Mouse (Mus musculus): ENCODE data around the gene Arhgap15. TPM values are rescaled to one million over a fixed set of nuclear protein-coding genes. Genes with fewer than 3 reads are reported as not detected.

The Arhgap15 gene
- polyA plus RNA-seq, 2 experiments, result 2.5 to 5.6 TPM

- no peaks in the 10 kb centered on the region for H3K27me3 ChIP-seq (ENCODE audit: control insufficient read depth, insufficient read depth, low read length)
- WGBS (ENCODE audit: insufficient replicate concordance), result 72% methylated on average over 17 of the region's 17 CpGs
- no peak overlapping the region for H3K9ac ChIP-seq (replicated peaks)
- H3K27ac ChIP-seq, result no peak overlapping the region
- no peak overlapping the region for H3K4me2 ChIP-seq (ENCODE audit: low read depth)
- no peak overlapping the region for H3K4me3 ChIP-seq (ENCODE audit: insufficient read depth in 1 of 2, low read depth in 2 of 2, low read length in 2 of 2)
- DNase-seq (ENCODE audit: low read depth in 3 of 3, low spot score in 3 of 3), result no peak
- ATAC-seq (ENCODE audit: insufficient read depth), result no peak
- TF ChIP-seq CTCF (IDR thresholded peaks at IDR 0.05; ENCODE audit: low read depth) (no peak), EP300 (IDR thresholded peaks at IDR 0.05; ENCODE audit: low read depth) (no peak)
- no peaks in the 10 kb centered on the region for H3K9me3 ChIP-seq (ENCODE audit: control insufficient read depth, low read length)
- H3K4me1 ChIP-seq (replicated peaks; ENCODE audit: control insufficient read depth in 2 of 2, insufficient read depth in 2 of 2, low read length in 1 of 2), result 0 out of 4 replicates have a peak, but pooled peaks cover 0 to 3% of the 10 kb centered on the region in 2 experiments
- no peaks in the 10 kb centered on the region for H3K36me3 ChIP-seq (replicated peaks; ENCODE audit: control insufficient read depth, insufficient read depth, low read depth)
Observed at GRCm38 (mm10) chr2:44304971-44305808, 556.6 kb downstream of the Arhgap15 start.

- H3K9me3 ChIP-seq (ENCODE audit: control insufficient read depth, low read length), result no peaks in the 10 kb centered on the region
- peaks cover 0 to 3% of the 10 kb centered on the region in 2 experiments; a peak in 1 of 4 replicates for H3K4me1 ChIP-seq (replicated peaks; ENCODE audit: control insufficient read depth in 2 of 2, insufficient read depth in 2 of 2, low read length in 1 of 2)
- H3K4me2 ChIP-seq (ENCODE audit: low read depth), result no peak overlapping the region
- no peaks in the 10 kb centered on the region for H3K27me3 ChIP-seq (ENCODE audit: control insufficient read depth, insufficient read depth, low read length)
- WGBS (ENCODE audit: insufficient replicate concordance), result 38% methylated on average over 2 of the region's 2 CpGs
- ATAC-seq (ENCODE audit: insufficient read depth) (no peak), DNase-seq (ENCODE audit: low read depth in 3 of 3, low spot score in 3 of 3) (no peak)
- TF ChIP-seq EP300 (IDR thresholded peaks at IDR 0.05; ENCODE audit: low read depth), result no peak
- TF ChIP-seq CTCF (IDR thresholded peaks at IDR 0.05; ENCODE audit: low read depth), result peak; percentile 18; the same call in 1 of the 2 replicates
- no peak overlapping the region for H3K27ac ChIP-seq
- no peak overlapping the region for H3K9ac ChIP-seq (replicated peaks)
- H3K36me3 ChIP-seq (replicated peaks; ENCODE audit: control insufficient read depth, insufficient read depth, low read depth), result no peaks in the 10 kb centered on the region
- no peak overlapping the region for H3K4me3 ChIP-seq (ENCODE audit: insufficient read depth in 1 of 2, low read depth in 2 of 2, low read length in 2 of 2)
Observed at GRCm38 (mm10) chr2:44306137-44306536, 557.5 kb downstream of the Arhgap15 start.

GRCm38 (mm10) chr2:44309124-44309523 is 560.5 kb downstream of the Arhgap15 start:
- Histone ChIP-seq H3K9me3 (ENCODE audit: control insufficient read depth, low read length) (no peaks in the 10 kb centered on the region), H3K36me3 (replicated peaks; ENCODE audit: control insufficient read depth, insufficient read depth, low read depth) (no peaks in the 10 kb centered on the region), H3K4me2 (ENCODE audit: low read depth) (no peak overlapping the region), H3K27me3 (ENCODE audit: control insufficient read depth, insufficient read depth, low read length) (no peaks in the 10 kb centered on the region), H3K4me3 (ENCODE audit: insufficient read depth in 1 of 2, low read depth in 2 of 2, low read length in 2 of 2) (no peak overlapping the region), H3K4me1 (replicated peaks; ENCODE audit: control insufficient read depth in 2 of 2, insufficient read depth in 2 of 2, low read length in 1 of 2) (peaks cover 6 to 11% of the 10 kb centered on the region in 2 experiments), H3K27ac (no peak overlapping the region), H3K9ac (replicated peaks) (no peak overlapping the region)
- 70% methylated on average over 3 of the region's 3 CpGs for WGBS (ENCODE audit: insufficient replicate concordance)
- TF ChIP-seq EP300 (IDR thresholded peaks at IDR 0.05; ENCODE audit: low read depth) (no peak), CTCF (IDR thresholded peaks at IDR 0.05; ENCODE audit: low read depth) (no peak)
- no peak for ATAC-seq (ENCODE audit: insufficient read depth)
- DNase-seq (ENCODE audit: low read depth in 3 of 3, low spot score in 3 of 3), result no peak

- 86% methylated on average over 1 of the region's 1 CpGs for WGBS (ENCODE audit: insufficient replicate concordance)
- DNase-seq (ENCODE audit: low read depth in 3 of 3, low spot score in 3 of 3) (no peak), ATAC-seq (ENCODE audit: insufficient read depth) (no peak)
- H3K9me3 ChIP-seq (ENCODE audit: control insufficient read depth, low read length), result no peaks in the 10 kb centered on the region
- H3K4me1 ChIP-seq (replicated peaks; ENCODE audit: control insufficient read depth in 2 of 2, insufficient read depth in 2 of 2, low read length in 1 of 2), result peaks cover 6 to 13% of the 10 kb centered on the region in 2 experiments
- no peak overlapping the region for H3K9ac ChIP-seq (replicated peaks)
- no peak overlapping the region for H3K4me3 ChIP-seq (ENCODE audit: insufficient read depth in 1 of 2, low read depth in 2 of 2, low read length in 2 of 2)
- TF ChIP-seq EP300 (IDR thresholded peaks at IDR 0.05; ENCODE audit: low read depth) (no peak), CTCF (IDR thresholded peaks at IDR 0.05; ENCODE audit: low read depth) (no peak)
- no peaks in the 10 kb centered on the region for H3K36me3 ChIP-seq (replicated peaks; ENCODE audit: control insufficient read depth, insufficient read depth, low read depth)
- no peaks in the 10 kb centered on the region for H3K27me3 ChIP-seq (ENCODE audit: control insufficient read depth, insufficient read depth, low read length)
- no peak overlapping the region for H3K4me2 ChIP-seq (ENCODE audit: low read depth)
- H3K27ac ChIP-seq, result no peak overlapping the region
Observed at GRCm38 (mm10) chr2:44309556-44309955, 560.9 kb downstream of the Arhgap15 start.

GRCm38 (mm10) chr2:44310095-44310748 is 561.6 kb downstream of the Arhgap15 start:
- DNase-seq (ENCODE audit: low read depth in 3 of 3, low spot score in 3 of 3) (no peak), ATAC-seq (ENCODE audit: insufficient read depth) (no peak)
- Histone ChIP-seq H3K4me1 (replicated peaks; ENCODE audit: control insufficient read depth in 2 of 2, insufficient read depth in 2 of 2, low read length in 1 of 2) (peaks cover 6 to 13% of the 10 kb centered on the region in 2 experiments), H3K27ac (no peak overlapping the region), H3K36me3 (replicated peaks; ENCODE audit: control insufficient read depth, insufficient read depth, low read depth) (no peaks in the 10 kb centered on the region), H3K27me3 (ENCODE audit: control insufficient read depth, insufficient read depth, low read length) (no peaks in the 10 kb centered on the region), H3K4me2 (ENCODE audit: low read depth) (no peak overlapping the region), H3K4me3 (ENCODE audit: insufficient read depth in 1 of 2, low read depth in 2 of 2, low read length in 2 of 2) (no peak overlapping the region), H3K9me3 (ENCODE audit: control insufficient read depth, low read length) (no peaks in the 10 kb centered on the region), H3K9ac (replicated peaks) (no peak overlapping the region)
- WGBS (ENCODE audit: insufficient replicate concordance), result 82% methylated on average over 11 of the region's 11 CpGs
- TF ChIP-seq EP300 (IDR thresholded peaks at IDR 0.05; ENCODE audit: low read depth) (no peak), CTCF (IDR thresholded peaks at IDR 0.05; ENCODE audit: low read depth) (no peak)
